Comparison of ENCODE assay signal across 22 mouse cellular contexts in genomic region chr2:155080179-155080530, GRCm38 (mm10).
"Had no signal": no experiment of that assay in that cellular context is flagged by ENCODE, and none has a peak within 500 bp of the region (broad histone marks: within the 10 kb centered on the region; RNA-seq: fewer than 3 reads in every experiment).

No protein-coding gene starts in this region.

- ATAC-seq: hindbrain, postnatal 0 days; intestine, embryonic 16.5 days had no signal

- H3K9ac ChIP-seq: heart, embryonic 13.5 days; heart, embryonic 15.5 days; hindbrain, embryonic 13.5 days; hindbrain, embryonic 15.5 days; limb, embryonic 12.5 days had no signal

- H3K27ac ChIP-seq: heart, adult 2 months; heart, embryonic 13.5 days; heart, embryonic 15.5 days; hindbrain, embryonic 13.5 days; hindbrain, embryonic 15.5 days; hindbrain, postnatal 0 days; kidney, postnatal 0 days; left cerebral cortex, adult 2 months; limb, embryonic 10.5 days; limb, embryonic 12.5 days had no signal

- DNase-seq: gastrocnemius, postnatal 14 days; gastrocnemius, postnatal 36 days; heart, adult 11 months; heart, adult 2 months; heart, postnatal 14 days; heart, postnatal 36 days; kidney, adult 11 months; kidney, adult 8-10 months; kidney, postnatal 14 days; kidney, postnatal 36 days; liver had no signal

- H3K27me3 ChIP-seq: heart, embryonic 13.5 days; hindbrain, embryonic 15.5 days; limb, embryonic 12.5 days had no signal

- H3K9me3 ChIP-seq: heart, embryonic 13.5 days; heart, embryonic 15.5 days; hindbrain, embryonic 13.5 days; hindbrain, embryonic 15.5 days; limb, embryonic 10.5 days; limb, embryonic 12.5 days had no signal

- H3K4me2 ChIP-seq: heart, embryonic 11.5 days; heart, embryonic 13.5 days; heart, embryonic 15.5 days; hindbrain, embryonic 13.5 days; hindbrain, embryonic 15.5 days; limb, embryonic 12.5 days had no signal

- H3K36me3 ChIP-seq: heart, embryonic 13.5 days; heart, embryonic 15.5 days; hindbrain, embryonic 13.5 days; hindbrain, embryonic 15.5 days; limb, embryonic 10.5 days; limb, embryonic 12.5 days had no signal

- H3K4me3 ChIP-seq: heart, adult 2 months; heart, embryonic 13.5 days; heart, embryonic 15.5 days; hindbrain, embryonic 13.5 days; hindbrain, embryonic 15.5 days; left cerebral cortex, adult 2 months; limb, embryonic 10.5 days; limb, embryonic 12.5 days had no signal
